Mouse (Mus musculus): ENCODE data around the gene Layn.

Gene Layn

DNA sequence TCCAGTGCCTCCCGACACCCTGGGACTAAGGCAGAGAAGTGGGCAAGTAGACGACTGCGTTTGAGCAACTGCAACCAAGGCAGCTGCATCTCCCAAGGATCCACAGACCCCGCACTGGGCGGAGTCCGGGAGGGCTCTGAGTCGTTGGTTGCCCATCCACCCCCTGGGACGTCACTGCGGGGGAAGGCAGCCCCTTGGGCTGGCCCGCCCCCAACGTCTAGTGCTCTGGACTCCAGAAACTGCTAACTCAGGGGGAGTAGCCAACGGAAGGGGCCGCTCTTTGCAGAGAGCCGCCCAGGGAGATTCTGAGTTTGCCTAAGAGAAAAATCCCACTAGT, at the start of gene Layn:
Layn (minus strand) TSS at position 116 of the 337 bp plus-strand sequence.
- peak; percentile 86 to 92 for DNase-seq

DNA sequence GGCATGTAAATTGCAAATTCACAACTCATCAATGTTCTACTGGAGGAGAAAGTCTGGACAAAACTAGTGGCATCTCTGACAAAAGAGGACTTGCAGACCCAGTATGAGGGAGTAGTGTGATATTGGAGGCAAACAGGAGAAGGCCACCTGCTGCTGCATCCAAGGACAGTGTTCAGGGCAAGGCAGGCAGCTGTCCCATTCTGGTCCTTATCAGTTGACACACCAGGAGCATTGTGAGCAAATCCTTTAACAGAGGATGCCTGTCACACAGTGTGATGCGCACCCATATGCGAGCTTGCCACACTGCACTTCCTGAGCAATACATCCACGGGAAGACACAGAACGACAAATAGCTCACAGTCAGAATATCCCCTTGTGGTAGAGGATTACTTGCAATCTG, 37.9 kb upstream of the Layn start:
- DNase-seq, result no peak

- DNase-seq, result peak in 1 of 2 experiments; percentile 18
Measured at GRCm38 (mm10) chr9:51105751-51106150, 28.9 kb upstream of the Layn start.

DNA sequence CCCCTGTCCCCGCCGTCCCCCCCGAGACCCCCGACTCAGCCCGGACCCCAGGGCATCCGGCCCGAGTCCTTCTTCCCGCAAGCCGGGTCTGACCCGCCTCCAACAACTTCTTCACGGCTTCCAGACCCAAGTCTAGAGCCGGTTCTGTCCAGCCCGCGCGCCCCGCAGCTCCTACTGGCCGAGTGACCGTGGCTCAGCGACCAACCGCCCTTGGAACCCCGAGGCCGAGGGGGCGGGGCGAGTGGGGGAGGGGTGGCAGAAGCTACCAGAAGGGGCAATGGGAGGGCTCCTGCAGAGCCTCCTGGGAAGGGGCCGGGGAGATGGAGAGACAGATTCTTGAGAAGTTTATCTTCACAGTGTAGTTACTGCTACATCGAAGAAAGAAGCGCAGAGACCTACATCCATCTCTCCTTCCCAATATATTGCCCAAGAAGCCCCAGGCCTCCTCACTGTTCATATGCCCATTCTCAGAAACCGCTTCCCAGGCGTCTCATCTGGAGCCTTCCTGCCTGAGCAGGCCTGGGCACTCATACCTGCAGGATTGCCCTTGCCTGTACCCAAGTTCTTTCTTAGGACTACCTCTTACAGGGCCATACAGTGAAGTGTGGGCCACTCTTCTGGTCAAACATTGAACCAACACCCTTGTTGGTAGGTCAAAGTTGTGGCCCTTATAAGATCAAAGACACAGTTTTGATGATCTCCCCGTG, 27.1 kb upstream of the Layn start:
- peak; percentile 10 to 55 for DNase-seq

DNA sequence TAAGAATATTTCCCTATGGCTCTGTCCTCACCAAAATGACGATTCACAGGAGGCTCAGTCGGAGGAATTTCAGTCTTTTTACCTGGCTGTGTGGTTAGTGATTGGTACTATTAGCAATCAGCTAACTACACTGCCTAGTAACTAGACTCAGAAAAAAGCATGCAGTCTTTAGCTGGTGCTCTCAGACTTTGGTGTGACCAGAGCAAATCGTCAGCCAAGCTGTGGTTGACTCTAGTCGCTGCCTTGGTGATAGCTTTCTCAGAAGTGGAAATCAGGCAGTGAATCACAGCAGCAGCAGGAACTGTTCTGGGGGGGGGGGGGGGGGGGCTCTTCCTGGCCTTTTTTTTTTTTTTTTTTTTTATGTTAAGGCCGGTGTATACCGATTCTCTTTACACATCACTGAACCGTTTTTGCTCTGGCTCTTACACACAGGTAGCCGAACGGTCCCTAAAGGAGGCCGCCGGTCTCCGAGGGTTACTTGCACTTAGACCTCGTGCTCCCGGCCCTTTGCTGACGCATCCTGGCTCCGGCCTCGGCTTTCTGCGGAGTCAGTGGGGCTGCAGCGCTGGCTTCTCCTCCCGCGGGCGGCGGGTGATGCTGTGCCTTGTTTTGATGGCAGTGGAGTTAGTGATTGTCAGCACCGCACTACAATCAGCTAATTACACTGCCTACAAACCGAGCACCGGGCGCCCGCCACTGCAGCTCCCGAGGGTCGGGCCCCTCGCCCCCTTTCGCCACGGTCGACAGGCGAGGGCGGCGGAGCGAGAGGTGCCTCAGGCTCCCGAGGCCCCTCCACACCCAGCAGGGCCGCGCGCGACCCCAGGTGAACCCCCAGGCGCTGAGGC, 26.3 kb upstream of the Layn start:
- peak; percentile 30 to 41 for DNase-seq

DNA sequence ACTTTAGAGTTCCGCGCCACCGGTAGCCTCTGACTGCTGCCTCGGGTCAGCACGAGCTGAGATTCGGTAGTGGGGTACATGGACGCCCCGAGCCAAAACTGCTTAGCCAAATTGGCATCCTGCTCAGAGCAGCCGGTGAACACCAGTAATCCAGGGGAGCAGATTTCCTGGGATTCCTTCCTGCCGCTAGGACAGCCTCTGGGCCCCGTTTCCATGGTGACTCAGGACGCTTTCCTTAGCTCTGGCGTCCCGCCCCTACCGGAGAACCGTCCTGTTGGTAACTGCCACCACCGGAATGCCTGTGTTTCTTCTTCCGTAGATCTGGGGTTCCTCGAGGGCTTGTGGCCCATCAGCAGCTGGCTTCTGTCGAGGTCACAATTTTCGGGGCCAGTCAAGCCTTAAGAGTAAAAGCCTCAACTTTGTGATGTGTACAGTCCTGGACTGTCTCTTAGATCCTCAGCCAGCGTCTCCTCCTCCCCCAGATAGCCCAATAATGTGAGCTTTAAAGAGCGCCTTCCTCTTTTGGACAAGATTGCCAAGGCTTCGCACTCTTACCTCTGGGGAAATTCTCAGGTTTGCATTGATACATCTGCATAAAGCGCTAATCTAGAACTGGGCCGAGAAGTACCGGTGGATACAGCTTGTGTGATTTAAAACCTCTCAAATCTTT, 25.0 kb upstream of the Layn start, which contains the start of gene 4833427G06Rik:
4833427G06Rik (minus strand) TSS at position 323 of the 670 bp plus-strand sequence.
- DNase-seq, result peak; percentile 42 to 64

DNA sequence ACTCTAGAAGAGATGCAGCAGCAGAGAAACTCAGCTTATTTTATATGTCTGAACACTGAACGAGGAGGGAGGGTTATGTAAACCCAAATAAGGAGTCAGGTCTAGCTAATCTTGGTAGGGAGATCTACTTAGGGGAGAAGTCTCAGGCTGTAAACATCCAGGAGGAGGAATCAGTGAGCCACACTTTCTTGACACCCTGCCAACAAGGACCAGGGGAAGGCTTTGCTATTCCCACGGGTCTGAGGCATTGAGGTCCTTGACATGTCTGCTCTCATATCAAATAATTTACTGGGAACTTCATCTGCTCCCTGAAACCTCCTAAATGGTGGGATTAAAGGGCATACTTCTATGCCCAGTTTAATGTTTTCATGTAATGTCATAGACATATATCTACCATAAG, 19.4 kb upstream of the Layn start:
- DNase-seq, result no peak

GRCm38 (mm10) chr9:51093697-51094096, 16.8 kb upstream of the Layn start:
- no peak for DNase-seq

DNA sequence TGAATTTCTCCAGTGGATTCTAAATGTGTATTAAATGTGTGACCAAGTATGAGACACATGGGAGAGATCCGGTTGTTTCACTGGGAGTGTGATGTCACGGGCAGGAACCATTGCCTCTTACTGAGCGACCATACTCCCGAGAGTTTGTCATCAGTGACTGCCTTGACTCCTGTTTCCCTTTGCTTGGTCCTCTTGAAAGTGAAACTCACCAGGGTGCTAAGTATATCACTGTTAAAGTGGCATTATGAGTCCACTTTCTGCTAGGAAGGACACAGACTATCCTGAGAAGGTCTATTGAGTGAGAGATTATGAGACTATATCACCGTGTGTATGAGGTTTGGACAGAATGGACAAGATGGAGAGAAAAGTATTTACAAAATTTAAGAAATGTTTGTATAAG, 4.7 kb upstream of the Layn start:
- no peak for DNase-seq

GRCm38 (mm10) chr9:51076300-51076978, 455 bp downstream of the Layn start:
- peak; percentile 19 to 34 for DNase-seq

GRCm38 (mm10) chr9:51075780-51076179, 1.1 kb downstream of the Layn start:
- peak; percentile 18 to 26 for DNase-seq

DNA sequence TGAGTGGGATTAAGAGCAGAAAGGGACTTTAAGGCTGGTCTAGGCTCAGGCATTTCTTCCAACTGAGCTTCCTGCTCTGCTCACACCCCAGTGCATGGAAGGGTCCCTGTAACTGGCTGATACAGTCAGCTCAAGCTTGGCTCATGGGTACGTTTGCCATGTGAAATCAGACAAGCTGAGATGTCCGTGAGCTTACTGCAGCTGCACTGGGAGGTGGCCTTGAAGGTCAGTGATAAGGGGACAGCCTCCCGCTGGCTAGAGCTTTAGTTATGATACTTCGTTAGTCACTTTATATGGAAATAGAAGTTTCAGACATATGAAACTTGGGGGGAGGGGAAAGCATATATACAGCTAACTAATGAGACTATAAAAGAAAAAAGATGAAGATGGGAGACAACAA, 6.1 kb downstream of the Layn start:
- DNase-seq, result no peak

- DNase-seq, result no peak
Measured at GRCm38 (mm10) chr9:51068202-51068601, 8.7 kb downstream of the Layn start.

DNA sequence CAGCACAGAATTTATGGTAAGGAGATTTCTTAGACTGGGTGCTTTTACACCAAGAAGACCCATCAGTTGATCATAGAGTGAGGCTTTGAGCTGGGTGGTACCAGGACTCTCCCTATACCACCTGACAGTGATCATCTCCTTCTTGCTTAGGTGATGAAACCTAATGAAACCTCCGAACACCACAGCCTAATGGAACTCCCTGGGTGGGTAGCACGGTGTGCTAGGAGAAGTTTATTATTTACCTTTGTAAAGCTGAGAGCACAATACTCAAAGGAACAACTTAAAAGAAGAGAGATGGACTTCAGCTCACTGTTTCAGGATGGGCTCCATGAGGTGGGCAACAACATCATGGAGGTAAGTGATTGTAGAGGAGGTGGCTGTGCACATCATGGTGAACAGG, 16.3 kb downstream of the Layn start, which contains the start of gene Btg4:
Btg4 (plus strand) TSS at position 301 of the 400 bp plus-strand sequence.
- no peak for DNase-seq

- DNase-seq, result no peak
Measured at GRCm38 (mm10) chr9:51058951-51059521, 17.9 kb downstream of the Layn start.

- no peak for DNase-seq
Measured at GRCm38 (mm10) chr9:51056360-51057324, 20.3 kb downstream of the Layn start.

- no peak for DNase-seq
Measured at GRCm38 (mm10) chr9:51052180-51052579, 24.7 kb downstream of the Layn start.

DNA sequence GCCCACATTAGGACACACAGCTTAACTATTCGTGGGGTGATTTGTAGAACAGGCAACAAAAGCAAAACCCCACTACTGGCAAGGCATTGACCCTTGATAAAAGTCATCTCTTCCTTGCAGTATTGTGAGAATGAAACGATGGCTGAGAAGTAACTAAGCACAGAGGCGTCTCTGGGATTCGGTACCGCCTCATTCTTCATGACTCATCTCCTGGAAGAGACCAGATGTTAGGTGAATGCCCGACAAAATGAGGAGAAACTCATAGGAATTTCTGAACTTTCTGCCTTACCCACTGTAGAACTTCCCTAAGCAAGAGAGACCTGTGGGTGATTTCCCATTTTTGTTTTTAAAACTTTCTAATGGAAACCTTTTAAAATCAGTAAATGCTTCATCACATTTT, 34.8 kb downstream of the Layn start:
- no peak for DNase-seq

DNA sequence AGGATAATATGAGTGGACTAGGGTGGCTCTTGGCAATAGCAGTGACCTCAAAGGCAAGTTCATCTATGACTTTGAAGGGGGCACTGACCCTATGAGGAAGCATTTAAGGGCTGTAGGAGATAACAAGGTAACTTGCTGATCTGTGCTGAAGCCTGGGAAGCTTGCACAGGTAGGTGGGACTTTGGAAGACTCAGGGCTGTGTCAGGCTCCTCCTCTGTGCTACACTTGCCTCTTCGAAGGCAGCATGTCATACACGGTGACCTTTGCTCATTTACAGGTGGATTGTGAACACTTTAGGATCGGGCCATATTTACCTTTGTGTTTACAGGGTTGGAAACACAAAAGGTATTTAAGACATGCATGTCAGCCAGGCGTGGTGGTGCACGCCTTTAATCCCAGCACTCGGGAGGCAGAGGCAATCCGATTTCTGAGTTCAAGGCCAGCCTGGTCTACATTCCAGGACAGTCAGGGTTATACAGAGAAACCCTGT, 35.4 kb downstream of the Layn start:
- DNase-seq, result no peak

DNA sequence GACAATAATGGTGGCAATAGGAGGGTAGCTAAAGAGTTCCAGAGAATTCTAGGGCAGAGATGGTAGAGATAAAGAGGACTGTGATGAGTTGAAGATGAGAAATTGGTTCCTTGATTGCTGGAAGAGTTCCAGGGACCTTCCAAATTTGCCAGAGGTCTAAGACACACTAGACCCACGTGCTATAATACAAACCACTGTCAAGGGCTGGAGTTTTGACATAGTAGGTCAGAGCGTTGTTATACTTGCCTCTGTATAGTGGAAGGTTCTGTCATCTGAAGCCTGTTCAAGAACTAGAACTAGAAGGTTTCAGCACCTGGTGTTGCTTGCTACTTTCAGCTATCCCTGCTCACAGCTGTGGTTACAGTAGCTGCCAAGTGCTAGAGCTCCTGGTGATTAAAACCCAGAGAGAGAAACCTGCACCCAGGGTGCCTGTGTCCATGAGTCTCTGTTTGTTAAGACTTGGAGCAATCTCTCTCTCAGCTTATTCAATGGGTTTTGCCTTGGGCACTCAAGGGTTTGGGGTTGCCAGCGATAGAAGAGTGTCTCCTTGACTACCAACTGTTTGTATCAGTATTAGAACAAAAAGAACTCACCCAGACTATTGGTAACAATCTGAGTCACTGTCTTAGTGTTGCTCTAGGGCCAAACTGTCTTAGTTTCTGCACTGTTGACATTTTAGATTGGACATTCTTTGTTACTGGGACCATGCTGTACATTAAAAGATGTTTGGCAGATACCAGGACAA, 43.9 kb downstream of the Layn start:
- no peak for DNase-seq

All from lung, adult 18-20 months (tissue).